19 mouse cellular contexts compared by ENCODE assay signal in genomic region chr2:28329130-28329529, GRCm38 (mm10).
A peak's percentile ranks its signal among the peaks of the same experiment; 100 is the strongest.
DNase-seq lines count a peak whose midpoint lies in the region; ATAC-seq lines count a peak whose summit lies in the region.
"Had no signal": no experiment of that assay in that cellular context is flagged by ENCODE, and none has a peak within 500 bp of the region (broad histone marks: within the 10 kb centered on the region; RNA-seq: fewer than 3 reads in every experiment).

No protein-coding gene starts in this region.

- no peak overlapping the region for H3K9ac ChIP-seq in hindbrain, embryonic 13.5 days
- H3K9ac ChIP-seq in hindbrain, embryonic 12.5 days = no peak overlapping the region
- H3K9ac ChIP-seq in midbrain, embryonic 14.5 days (replicated peaks; ENCODE audit: low read length) = no peak overlapping the region
- H3K9ac ChIP-seq in midbrain, embryonic 15.5 days = no peak overlapping the region
- H3K9ac ChIP-seq: embryonic facial prominence, embryonic 13.5 days; forebrain, embryonic 12.5 days had no signal

- H3K4me1 ChIP-seq in hindbrain, embryonic 13.5 days (replicated peaks) = peaks cover 32% of the 10 kb centered on the region
- H3K4me1 ChIP-seq in hindbrain, embryonic 12.5 days = peaks cover 11% of the 10 kb centered on the region
- H3K4me1 ChIP-seq in midbrain, embryonic 14.5 days (ENCODE audit: control insufficient read depth, insufficient read depth, low read length) = 0 out of 2 replicates have a peak, but pooled peaks cover 12% of the 10 kb centered on the region
- H3K4me1 ChIP-seq in midbrain, embryonic 10.5 days = no peaks in the 10 kb centered on the region
- H3K4me1 ChIP-seq in midbrain, embryonic 15.5 days = peaks cover 16% of the 10 kb centered on the region
- H3K4me1 ChIP-seq: heart, embryonic 10.5 days had no signal

- 71% methylated on average over 5 of the region's 5 CpGs for WGBS in hindbrain, embryonic 13.5 days
- 86% methylated on average over 5 of the region's 5 CpGs for WGBS in hindbrain, embryonic 12.5 days
- WGBS in midbrain, embryonic 14.5 days = 71% methylated on average over 5 of the region's 5 CpGs
- 86% methylated on average over 5 of the region's 5 CpGs for WGBS in midbrain, embryonic 10.5 days
- WGBS in midbrain, embryonic 15.5 days = 72% methylated on average over 5 of the region's 5 CpGs

- H3K4me2 ChIP-seq in hindbrain, embryonic 13.5 days = no peak overlapping the region
- no peak overlapping the region for H3K4me2 ChIP-seq in hindbrain, embryonic 12.5 days (replicated peaks)
- H3K4me2 ChIP-seq in midbrain, embryonic 14.5 days (ENCODE audit: low read length) = no peak overlapping the region
- H3K4me2 ChIP-seq in midbrain, embryonic 15.5 days = no peak overlapping the region
- H3K4me2 ChIP-seq: embryonic facial prominence, embryonic 13.5 days; forebrain, embryonic 12.5 days had no signal

- H3K27me3 ChIP-seq in hindbrain, embryonic 13.5 days = 0 out of 2 replicates have a peak, but pooled peaks cover under 1% of the 10 kb centered on the region
- H3K27me3 ChIP-seq in hindbrain, embryonic 12.5 days = no peaks in the 10 kb centered on the region
- no peaks in the 10 kb centered on the region for H3K27me3 ChIP-seq in midbrain, embryonic 14.5 days (ENCODE audit: control insufficient read depth, insufficient read depth, low read length)
- H3K27me3 ChIP-seq in midbrain, embryonic 10.5 days (ENCODE audit: low read depth, poor library complexity, severe bottlenecking) = no peaks in the 10 kb centered on the region
- no peaks in the 10 kb centered on the region for H3K27me3 ChIP-seq in midbrain, embryonic 15.5 days (replicated peaks)
- H3K27me3 ChIP-seq: embryonic facial prominence, embryonic 13.5 days; forebrain, embryonic 12.5 days had no signal

- peak overlapping the region; percentile 55; the same call in 1 of the 2 replicates for H3K27ac ChIP-seq in hindbrain, embryonic 13.5 days
- no peak overlapping the region for H3K27ac ChIP-seq in hindbrain, embryonic 12.5 days
- peak overlapping the region; percentile 3 for H3K27ac ChIP-seq in midbrain, embryonic 14.5 days (replicated peaks; ENCODE audit: low read depth, low read length)
- no peak overlapping the region for H3K27ac ChIP-seq in midbrain, embryonic 10.5 days (replicated peaks)
- H3K27ac ChIP-seq in midbrain, embryonic 15.5 days = no peak overlapping the region; the same call in 1 of the 2 replicates
- H3K27ac ChIP-seq: embryonic facial prominence, embryonic 13.5 days; forebrain, embryonic 12.5 days; heart, embryonic 10.5 days had no signal

- H3K9me3 ChIP-seq in hindbrain, embryonic 13.5 days = no peaks in the 10 kb centered on the region
- H3K9me3 ChIP-seq in hindbrain, embryonic 12.5 days (replicated peaks) = no peaks in the 10 kb centered on the region
- no peaks in the 10 kb centered on the region for H3K9me3 ChIP-seq in midbrain, embryonic 14.5 days (ENCODE audit: control insufficient read depth, low read length)
- H3K9me3 ChIP-seq in midbrain, embryonic 10.5 days (replicated peaks) = no peaks in the 10 kb centered on the region
- no peaks in the 10 kb centered on the region for H3K9me3 ChIP-seq in midbrain, embryonic 15.5 days
- H3K9me3 ChIP-seq: embryonic facial prominence, embryonic 13.5 days; forebrain, embryonic 12.5 days; heart, embryonic 10.5 days had no signal

- ATAC-seq in hindbrain, embryonic 13.5 days (ENCODE audit: low FRiP score) = no peak; the same call in 1 of the 2 replicates
- ATAC-seq in hindbrain, embryonic 12.5 days (ENCODE audit: low FRiP score) = no peak
- ATAC-seq in midbrain, embryonic 14.5 days (ENCODE audit: low FRiP score, low TSS enrichment) = no peak; the same call in 1 of the 2 replicates
- ATAC-seq in midbrain, embryonic 15.5 days (replicated peaks) = 0 out of 2 replicates have a peak, but pooled peaks have one; percentile 19
- ATAC-seq in granulocyte monocyte progenitor cell, adult 5-6 weeks (replicated peaks; ENCODE audit: poor library complexity, severe bottlenecking) = no peak
- ATAC-seq: inflammation-experienced regulatory T-cells, adult 6 months had no signal

- H3K36me3 ChIP-seq in hindbrain, embryonic 13.5 days = no peaks in the 10 kb centered on the region
- no peaks in the 10 kb centered on the region for H3K36me3 ChIP-seq in hindbrain, embryonic 12.5 days
- H3K36me3 ChIP-seq in midbrain, embryonic 14.5 days (ENCODE audit: control insufficient read depth, insufficient read depth, low read length) = no peaks in the 10 kb centered on the region
- no peaks in the 10 kb centered on the region for H3K36me3 ChIP-seq in midbrain, embryonic 10.5 days
- H3K36me3 ChIP-seq in midbrain, embryonic 15.5 days (replicated peaks) = no peaks in the 10 kb centered on the region
- H3K36me3 ChIP-seq: embryonic facial prominence, embryonic 13.5 days; forebrain, embryonic 12.5 days; heart, embryonic 10.5 days had no signal

- peak; percentile 52 for DNase-seq in midbrain, embryonic 14.5 days
- no peak for DNase-seq in midbrain, embryonic 10.5 days (ENCODE audit: low spot score)
- DNase-seq in thymus, postnatal 10 days (ENCODE audit: low spot score in 2 of 2) = no peak
- DNase-seq: adrenal gland, postnatal 10 days; cerebellum, adult 18-20 months; cerebellum, adult 9-11 months; cerebellum, postnatal 36 days; gastrocnemius, postnatal 36 days; heart, adult 18-20 months; heart, postnatal 10 days; heart, postnatal 4 days had no signal

- H3K4me3 ChIP-seq in hindbrain, embryonic 13.5 days = no peak overlapping the region
- H3K4me3 ChIP-seq in hindbrain, embryonic 12.5 days = no peak overlapping the region
- H3K4me3 ChIP-seq in midbrain, embryonic 14.5 days (replicated peaks; ENCODE audit: low read depth, low read length) = no peak overlapping the region
- no peak overlapping the region for H3K4me3 ChIP-seq in midbrain, embryonic 10.5 days
- H3K4me3 ChIP-seq in midbrain, embryonic 15.5 days = no peak overlapping the region
- H3K4me3 ChIP-seq: embryonic facial prominence, embryonic 13.5 days; forebrain, embryonic 12.5 days; heart, embryonic 10.5 days had no signal

Comparison
In these comparisons a context has a peak if more than half of its experiments do, and no peak if none do; other contexts are left out.
1. H3K27ac ChIP-seq: peak in hindbrain, embryonic 13.5 days (single experiment) and midbrain, embryonic 14.5 days (single experiment); none in hindbrain, embryonic 12.5 days (single experiment), midbrain, embryonic 10.5 days (single experiment) and midbrain, embryonic 15.5 days (single experiment).